Mouse (Mus musculus) heart, embryonic 14.5 days (tissue): Measurements from ENCODE around the gene Pex12. TPM values are rescaled to one million over a fixed set of nuclear protein-coding genes. Genes with fewer than 3 reads are reported as not detected.
A peak's percentile ranks its signal among the peaks of the same experiment; 100 is the strongest.
"Not testable (repeated sequence)": the region's sequence is repeated elsewhere in the genome, so short reads cannot be mapped to it uniquely, and the experiment has no call there.

ENCODE experiments used
- ATAC-seq: fragments of 200-750 bp; cut with Nextera tagmentation; 2 replicates; pipeline ENCODE4 v1.8.0; 2017; ENCODE audit warnings: low read depth, moderate TSS enrichment; ENCODE audit not compliant: insufficient number of reproducible peaks, insufficient read depth, low FRiP score
- H3K27ac ChIP-seq, 2 experiments: fragments of 200-500 bp in 1 of 2; fragments of 300-500 bp in 1 of 2; sonication (generic) in 1 of 2; replicated peaks in 1 of 2; 2 replicates each; pipeline ENCODE4 v1.5.1; 2012 to 2014; ENCODE audit warnings: low read depth in 2 of 2, low read length in 2 of 2, control low read depth in 1 of 2, mild to moderate bottlenecking in 1 of 2, mixed read lengths in 1 of 2; ENCODE audit not compliant: control insufficient read depth in 1 of 2, insufficient read depth in 1 of 2
- H3K27me3 ChIP-seq: fragments of 300-500 bp; sonication (generic); 2 replicates; pipeline ENCODE4 v1.6.1; 2014; ENCODE audit warnings: mild to moderate bottlenecking, low read length, control low read depth; ENCODE audit not compliant: control insufficient read depth, insufficient read depth
- H3K36me3 ChIP-seq: fragments of 300-500 bp; sonication (generic); 2 replicates; pipeline ENCODE4 v1.6.1; 2014; ENCODE audit warnings: mild to moderate bottlenecking, control low read depth, low read length, mixed read lengths; ENCODE audit not compliant: control insufficient read depth, insufficient read depth
- H3K4me1 ChIP-seq, 2 experiments: fragments of 200-500 bp in 1 of 2; fragments of 300-500 bp in 1 of 2; sonication (generic) in 1 of 2; 2 replicates each; pipeline ENCODE4 v1.6.1; 2012 to 2014; ENCODE audit warnings: low read length in 2 of 2, control low read depth in 1 of 2, mixed read lengths in 1 of 2; ENCODE audit not compliant: control insufficient read depth in 2 of 2, insufficient read depth in 2 of 2
- H3K4me2 ChIP-seq: fragments of 300-500 bp; sonication (generic); 2 replicates; pipeline ENCODE4 v1.6.1; 2014; ENCODE audit warnings: mild to moderate bottlenecking, low read length
- H3K4me3 ChIP-seq, 2 experiments: fragments of 200-500 bp in 1 of 2; fragments of 300-500 bp in 1 of 2; sonication (generic) in 1 of 2; 2 replicates each; pipeline ENCODE4 v1.5.1; 2012 to 2014; ENCODE audit warnings: low read length in 2 of 2, mild to moderate bottlenecking in 2 of 2, control low read depth in 1 of 2, low read depth in 1 of 2, moderate library complexity in 1 of 2; ENCODE audit not compliant: control insufficient read depth in 1 of 2, insufficient read depth in 1 of 2
- H3K9ac ChIP-seq: fragments of 300-500 bp; sonication (generic); 2 replicates; pipeline ENCODE4 v1.6.1; 2014; ENCODE audit warnings: mild to moderate bottlenecking, low read length
- H3K9me3 ChIP-seq: fragments of 300-500 bp; sonication (generic); 2 replicates; pipeline ENCODE4 v1.6.1; 2016; ENCODE audit warnings: low read length, control low read depth; ENCODE audit not compliant: control insufficient read depth
- WGBS: fragments of 180-500 bp; shearing (Covaris S2); extraction: QIAGEN DNeasy Blood & Tissue Kit; methylation state at CpG from one replicate; pipeline ENCODE4 v1.1.7; 2014; 5-methylcytosine and 5-hydroxymethylcytosine counted together
- polyA plus RNA-seq: library from polyadenylated mRNA; unstranded; fragments of >200 nt; fragmentation: Nextera tagmentation; extraction: Ambion mirVana; gene quantifications from 2 replicates; pipeline ENCODE4 v1.2.1, GENCODE M21; 2014

Gene Pex12
- polyA plus RNA-seq: 9.0 and 9.2 TPM in 2 replicates

GRCm38 (mm10) chr11:83302526-83303251 lies at the start of gene Pex12:
Gene Pex12 (minus strand): TSS chr11:83302586.
- peak; percentile 69 for ATAC-seq
- peak within 1 kb of the TSS; percentile 76 for H3K9ac ChIP-seq

GRCm38 (mm10) chr11:83341716-83342245 lies 39.4 kb upstream of the Pex12 start:
- Histone ChIP-seq H3K36me3 (peaks cover 92% of the 10 kb centered on the region), H3K27me3 (no peaks in the 10 kb centered on the region), H3K4me3 (no peak overlapping the region), H3K4me2 (no peak overlapping the region), H3K27ac (no peak overlapping the region), H3K9ac (no peak overlapping the region), H3K4me1 (no peaks in the 10 kb centered on the region), H3K9me3 (no peaks in the 10 kb centered on the region)
- 85% methylated on average over 3 of the region's 3 CpGs for WGBS
- ATAC-seq: no peak

More at GRCm38 (mm10) chr11:83302526-83303251, at the start of gene Pex12:
- H3K27ac ChIP-seq: peak within 1 kb of the TSS; percentile 81 to 83
- no peaks in the 10 kb centered on the region for H3K27me3 ChIP-seq
- H3K4me1 ChIP-seq: peaks cover 4 to 25% of the 10 kb centered on the region in 2 experiments
- WGBS: under 1% methylated on average over 51 of the region's 51 CpGs
- no peaks in the 10 kb centered on the region for H3K36me3 ChIP-seq
- H3K4me3 ChIP-seq: peak within 1 kb of the TSS; percentile 62 to 69
- no peaks in the 10 kb centered on the region for H3K9me3 ChIP-seq
- peak within 1 kb of the TSS; percentile 88 for H3K4me2 ChIP-seq

- WGBS: 69% methylated on average over 2 of the region's 2 CpGs
- H3K36me3 ChIP-seq: peaks cover 93% of the 10 kb centered on the region
Observed at GRCm38 (mm10) chr11:83339705-83340104, 37.3 kb upstream of the Pex12 start.

GRCm38 (mm10) chr11:83335826-83336225 lies 33.4 kb upstream of the Pex12 start:
- H3K4me3 ChIP-seq: no peak overlapping the region
- H3K27me3 ChIP-seq: no peaks in the 10 kb centered on the region
- no peak overlapping the region for H3K27ac ChIP-seq
- no peak for ATAC-seq
- 85% methylated on average over 7 of the region's 7 CpGs for WGBS
- no peak overlapping the region for H3K4me2 ChIP-seq
- peaks cover 79% of the 10 kb centered on the region for H3K36me3 ChIP-seq
- H3K4me1 ChIP-seq: no peaks in the 10 kb centered on the region
- H3K9ac ChIP-seq: no peak overlapping the region
- no peaks in the 10 kb centered on the region for H3K9me3 ChIP-seq

More at GRCm38 (mm10) chr11:83339705-83340104, 37.3 kb upstream of the Pex12 start:
- Histone ChIP-seq H3K9me3 (no peaks in the 10 kb centered on the region), H3K27me3 (no peaks in the 10 kb centered on the region), H3K4me2 (no peak overlapping the region), H3K9ac (no peak overlapping the region), H3K4me3 (no peak overlapping the region), H3K4me1 (no peaks in the 10 kb centered on the region), H3K27ac (no peak overlapping the region)
- ATAC-seq: no peak

GRCm38 (mm10) chr11:83327427-83327826 lies 25.0 kb upstream of the Pex12 start:
- no peaks in the 10 kb centered on the region for H3K9me3 ChIP-seq
- no peaks in the 10 kb centered on the region for H3K27me3 ChIP-seq
- H3K4me3 ChIP-seq: no peak overlapping the region
- no peaks in the 10 kb centered on the region for H3K4me1 ChIP-seq
- H3K27ac ChIP-seq: no peak overlapping the region
- H3K4me2 ChIP-seq: no peak overlapping the region
- H3K9ac ChIP-seq: no peak overlapping the region
- peaks cover 77% of the 10 kb centered on the region for H3K36me3 ChIP-seq
- no peak for ATAC-seq
- 59% methylated on average over 3 of the region's 3 CpGs for WGBS

- H3K27ac ChIP-seq, H3K4me2 ChIP-seq, ATAC-seq, H3K9ac ChIP-seq, H3K4me1 ChIP-seq, H3K4me3 ChIP-seq, H3K27me3 ChIP-seq, H3K9me3 ChIP-seq: not testable (repeated sequence)
- WGBS: 88% methylated on average over 3 of the region's 3 CpGs
- peaks cover 83% of the 10 kb centered on the region for H3K36me3 ChIP-seq
Observed at GRCm38 (mm10) chr11:83326692-83327091, 24.3 kb upstream of the Pex12 start.

GRCm38 (mm10) chr11:83319048-83319447 lies 16.7 kb upstream of the Pex12 start:
- Histone ChIP-seq H3K4me1 (no peaks in the 10 kb centered on the region), H3K9me3 (no peaks in the 10 kb centered on the region), H3K27me3 (no peaks in the 10 kb centered on the region), H3K4me2 (no peak overlapping the region), H3K27ac (no peak overlapping the region), H3K4me3 (no peak overlapping the region), H3K36me3 (peaks cover 66% of the 10 kb centered on the region), H3K9ac (no peak overlapping the region)
- 69% methylated on average over 4 of the region's 4 CpGs for WGBS
- ATAC-seq: no peak
